Mouse (Mus musculus) large intestine, adult 2 months (tissue): Measurements from ENCODE around the gene Os9. TPM values are rescaled to one million over a fixed set of nuclear protein-coding genes. Genes with fewer than 3 reads are reported as not detected.
"Not testable (repeated sequence)": the region's sequence is repeated elsewhere in the genome, so short reads cannot be mapped to it uniquely, and the experiment has no call there.

Source experiments
- DNase-seq: peaks from one replicate; pipeline ENCODE4 v3.0.0-alpha.2; 2012; ENCODE audit warnings: low read depth, low spot score
- WGBS: fragments of 180-500 bp; shearing (Covaris S2); methylation state at CpG from one replicate; pipeline ENCODE4 v1.1.7; 2018; 5-methylcytosine and 5-hydroxymethylcytosine counted together
- polyA plus RNA-seq: library from polyadenylated mRNA; depleted of rRNA; stranded (reverse); fragments of >200 nt; gene quantifications from 2 replicates; pipeline ENCODE4 v1.2.3, GENCODE M21; 2012

The Os9 gene
- polyA plus RNA-seq, 1 experiment, result 71.3 TPM

DNA sequence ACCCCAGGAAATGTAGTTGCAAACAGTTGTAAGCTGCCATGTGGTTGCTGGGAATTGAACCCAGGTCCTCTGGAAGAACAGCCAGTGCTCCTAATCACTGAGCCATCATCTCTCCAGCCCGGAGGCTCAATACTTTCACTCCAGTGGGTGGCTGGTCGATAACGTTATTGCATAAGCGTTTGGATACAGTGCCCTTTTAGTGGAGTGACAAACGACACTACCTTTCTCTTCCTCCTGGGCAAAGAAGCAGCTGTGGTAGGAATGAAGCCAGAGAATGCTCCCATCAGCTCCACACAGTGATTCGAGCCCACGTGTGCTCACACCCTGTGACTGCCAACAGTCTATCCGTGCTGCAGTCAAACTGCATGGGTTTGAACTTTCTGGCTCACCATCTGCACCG is 49.7 kb downstream of the Os9 start:
- no peak for DNase-seq
- WGBS, result 50% methylated on average over 9 of the region's 9 CpGs

DNA sequence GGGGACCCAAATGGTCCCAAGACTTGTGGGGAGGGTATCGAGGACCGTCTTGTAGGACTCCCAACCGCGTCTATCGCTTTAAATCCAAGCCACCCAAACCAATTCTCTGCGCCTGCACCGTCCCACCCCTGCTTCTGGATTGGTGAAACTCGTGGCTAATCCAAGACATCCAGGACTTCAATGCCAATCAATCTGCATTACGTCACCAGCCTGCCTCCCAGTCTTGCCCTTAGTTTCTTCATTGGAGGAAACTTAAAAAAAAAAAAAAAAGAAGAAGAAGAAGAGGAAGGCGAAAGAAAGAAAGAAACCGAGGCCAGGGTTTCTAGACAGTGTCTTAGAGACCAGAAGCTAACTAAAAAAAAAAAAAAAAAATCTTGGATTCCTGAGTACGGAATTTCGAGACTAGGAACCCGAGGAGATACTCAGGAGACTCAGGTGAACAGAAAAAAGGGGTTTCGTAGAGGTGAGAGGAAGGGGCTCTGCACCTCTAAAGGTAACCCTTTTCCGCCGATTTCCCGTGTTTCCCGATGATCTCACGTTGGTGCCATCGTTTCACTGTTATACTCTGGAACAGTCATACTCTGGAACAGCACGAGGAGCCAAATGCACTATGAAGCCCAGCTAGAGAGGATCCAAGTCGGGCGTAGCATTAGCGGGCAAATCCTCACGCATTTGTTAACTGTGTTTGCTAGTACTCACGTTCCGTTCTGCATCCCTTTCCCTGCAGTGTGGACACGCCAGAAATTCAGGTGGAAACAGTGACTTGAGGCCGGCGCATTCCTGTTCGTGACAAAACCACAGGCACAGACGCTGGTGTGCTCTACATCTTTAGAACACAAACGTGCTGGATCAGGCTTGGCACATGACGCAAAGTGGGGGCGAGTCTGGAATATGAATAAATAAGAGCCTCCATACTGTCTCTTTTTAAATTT is 50.5 kb downstream of the Os9 start, which contains the start of gene Tspan31:
Gene Tspan31, minus strand, starts transcription at position 75 of the 932 bp plus-strand sequence.
- peak; percentile 99 for DNase-seq

DNA sequence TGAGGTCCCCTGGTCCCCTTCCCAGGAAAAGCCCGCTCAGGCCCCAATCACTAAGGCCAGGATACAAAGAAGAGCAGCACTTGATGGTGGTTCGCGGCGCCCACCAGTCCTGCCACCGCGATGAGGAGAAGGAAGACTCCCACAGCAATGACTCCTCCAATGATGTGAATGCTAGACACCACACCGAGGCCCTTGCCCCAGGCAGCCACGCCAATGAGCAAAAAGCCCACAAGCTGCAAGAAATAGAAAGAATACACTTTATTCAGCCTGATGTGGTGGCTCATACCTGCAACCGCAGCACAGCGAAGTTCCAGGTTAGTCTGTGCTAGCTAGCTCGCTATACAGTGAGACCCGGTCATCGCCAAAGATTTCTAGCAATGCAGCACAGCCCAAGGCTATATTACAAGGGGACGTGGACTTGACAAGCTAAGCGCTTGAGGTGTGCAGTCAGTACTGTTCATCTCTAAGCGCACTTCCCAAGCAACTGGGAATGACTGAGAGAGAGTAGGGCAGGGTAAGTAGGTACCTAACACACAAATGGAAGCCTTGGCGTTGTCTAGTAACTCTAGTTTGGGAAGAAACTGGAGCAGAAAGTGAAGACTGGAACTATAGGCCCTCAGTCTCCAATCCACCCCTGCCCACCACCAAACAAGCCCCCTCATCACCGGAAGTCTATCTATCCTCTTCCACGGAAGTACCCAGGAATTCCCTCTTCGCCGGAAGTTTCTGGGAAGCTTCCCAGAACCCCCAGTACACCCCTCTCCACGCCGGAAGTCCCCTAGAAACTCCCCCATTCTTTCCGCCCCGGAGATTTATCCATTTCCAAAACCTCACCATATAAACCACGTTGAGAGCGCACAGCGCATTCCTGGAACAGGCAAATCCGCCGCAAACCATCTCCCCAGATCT is 51.4 kb downstream of the Os9 start:
- WGBS, result 2% methylated on average over 30 of the region's 30 CpGs
- DNase-seq, result no peak

More for the DNA sequence above, 50.5 kb downstream of the Os9 start, which contains the start of gene Tspan31:
- under 1% methylated on average over 36 of the region's 36 CpGs for WGBS

DNA sequence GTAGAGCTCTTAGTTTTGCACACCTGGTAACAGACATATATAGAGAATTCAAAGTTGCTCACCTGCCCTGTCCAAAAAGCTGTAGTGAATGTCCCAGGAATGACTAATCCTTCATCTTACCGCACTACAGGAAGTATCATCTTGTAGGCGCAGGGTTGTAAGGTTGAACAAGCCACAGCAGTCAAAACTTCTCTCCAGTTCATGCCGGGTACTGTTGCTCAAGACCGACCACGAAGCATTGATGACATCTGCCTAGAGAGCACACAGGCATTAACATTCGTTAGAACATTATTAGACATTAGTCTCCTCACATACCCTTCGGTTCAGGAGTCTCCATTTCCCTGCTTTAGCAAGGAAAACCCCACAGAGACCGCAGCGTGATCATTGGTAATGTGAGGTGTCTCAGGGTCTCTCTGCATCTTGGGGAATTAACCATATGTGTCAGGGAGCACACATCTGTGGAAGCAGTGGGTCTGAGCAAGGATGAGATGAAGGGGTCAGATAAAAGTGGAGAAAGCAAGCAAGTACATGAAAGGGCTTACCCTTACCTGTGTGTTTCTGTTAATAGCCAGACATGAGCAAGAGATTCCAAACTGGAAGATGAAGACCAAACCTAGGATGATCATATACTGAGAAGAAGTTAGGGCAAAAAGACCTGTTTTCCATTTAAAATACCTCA is 52.4 kb downstream of the Os9 start:
- WGBS, result 57% methylated on average over 9 of the region's 9 CpGs
- no peak for DNase-seq

DNA sequence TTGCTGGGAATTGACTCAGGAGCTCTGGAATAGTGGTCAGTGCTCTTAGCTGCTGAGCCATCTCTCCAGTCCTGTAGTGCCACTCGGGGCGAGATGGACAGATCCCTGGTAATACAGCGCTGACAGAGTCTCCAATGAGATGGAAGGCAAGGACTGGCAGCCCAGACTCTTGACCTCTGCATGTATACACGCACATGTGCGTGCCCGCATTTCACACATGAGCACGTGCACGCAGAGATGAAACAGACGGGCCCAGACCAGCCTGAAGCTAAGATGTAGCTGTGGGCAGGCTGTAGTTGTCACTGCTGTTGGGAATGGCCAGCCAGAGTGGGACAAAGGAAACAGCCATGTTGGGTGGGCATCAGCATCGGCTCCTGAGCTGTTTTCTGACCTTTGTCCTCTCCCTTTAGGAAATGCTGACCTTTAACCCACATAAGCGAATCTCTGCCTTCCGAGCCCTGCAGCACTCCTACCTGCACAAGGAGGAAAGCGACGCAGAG is 54.4 kb downstream of the Os9 start:
- DNase-seq, result no peak
- 88% methylated on average over 14 of the region's 14 CpGs for whole genome bisulfite sequencing

DNA sequence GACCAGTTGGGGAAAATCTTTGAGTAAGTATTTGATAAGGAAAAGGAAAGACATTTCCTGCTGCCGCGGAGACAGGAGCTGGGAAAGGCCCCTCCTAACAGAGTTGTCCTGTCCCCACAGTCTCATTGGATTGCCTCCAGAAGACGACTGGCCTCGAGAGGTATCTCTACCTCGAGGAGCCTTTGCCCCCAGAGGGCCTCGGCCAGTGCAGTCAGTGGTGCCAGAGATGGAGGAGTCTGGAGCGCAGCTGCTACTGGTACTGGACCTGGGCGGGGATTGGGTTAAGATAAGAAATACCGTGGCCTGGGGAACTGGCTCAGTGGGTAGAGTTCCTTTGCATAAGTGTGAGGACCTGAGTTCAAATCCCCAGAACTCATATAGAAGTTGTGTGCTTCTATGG is 55.0 kb downstream of the Os9 start:
- no peak for DNase-seq
- 59% methylated on average over 9 of the region's 9 CpGs for WGBS

DNA sequence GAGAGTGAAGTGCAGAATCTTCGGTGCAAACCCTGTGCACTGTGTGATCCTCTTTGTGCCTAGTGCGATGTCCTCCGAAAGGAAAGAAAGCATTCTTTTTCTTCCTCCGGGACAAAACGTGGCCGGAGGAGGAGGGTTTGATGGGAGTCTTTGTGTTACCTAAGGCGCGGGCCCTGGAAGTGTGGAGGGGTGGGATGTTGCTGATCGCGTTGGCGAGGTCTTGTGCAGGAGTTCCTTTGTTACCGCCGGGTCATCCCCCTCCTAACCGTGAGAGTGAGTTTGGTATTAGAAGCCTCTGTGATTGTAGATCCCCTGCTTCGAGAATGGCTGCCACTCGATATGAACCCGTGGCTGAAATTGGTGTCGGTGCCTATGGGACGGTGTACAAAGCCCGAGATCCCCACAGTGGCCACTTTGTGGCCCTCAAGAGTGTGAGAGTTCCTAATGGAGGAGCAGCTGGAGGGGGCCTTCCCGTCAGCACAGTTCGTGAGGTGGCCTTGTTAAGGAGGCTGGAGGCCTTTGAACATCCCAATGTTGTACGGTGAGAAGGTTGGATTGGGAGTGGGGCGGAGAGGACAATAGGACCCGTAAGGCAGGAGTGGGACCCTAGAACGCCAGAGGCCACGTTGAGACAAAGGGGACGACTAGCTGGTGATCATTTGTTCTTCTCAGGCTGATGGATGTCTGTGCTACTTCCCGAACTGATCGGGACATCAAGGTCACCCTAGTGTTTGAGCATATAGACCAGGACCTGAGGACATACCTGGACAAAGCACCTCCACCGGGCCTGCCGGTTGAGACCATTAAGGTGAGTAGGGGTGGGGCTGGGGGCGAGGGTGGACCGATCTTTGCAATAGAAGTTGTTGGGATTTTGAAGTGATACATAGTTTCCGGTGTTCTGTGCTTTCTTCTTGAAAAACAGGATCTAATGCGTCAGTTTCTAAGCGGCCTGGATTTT is 56.7 kb downstream of the Os9 start:
- no peak for DNase-seq
- WGBS, result 8% methylated on average over 37 of the region's 37 CpGs

DNA sequence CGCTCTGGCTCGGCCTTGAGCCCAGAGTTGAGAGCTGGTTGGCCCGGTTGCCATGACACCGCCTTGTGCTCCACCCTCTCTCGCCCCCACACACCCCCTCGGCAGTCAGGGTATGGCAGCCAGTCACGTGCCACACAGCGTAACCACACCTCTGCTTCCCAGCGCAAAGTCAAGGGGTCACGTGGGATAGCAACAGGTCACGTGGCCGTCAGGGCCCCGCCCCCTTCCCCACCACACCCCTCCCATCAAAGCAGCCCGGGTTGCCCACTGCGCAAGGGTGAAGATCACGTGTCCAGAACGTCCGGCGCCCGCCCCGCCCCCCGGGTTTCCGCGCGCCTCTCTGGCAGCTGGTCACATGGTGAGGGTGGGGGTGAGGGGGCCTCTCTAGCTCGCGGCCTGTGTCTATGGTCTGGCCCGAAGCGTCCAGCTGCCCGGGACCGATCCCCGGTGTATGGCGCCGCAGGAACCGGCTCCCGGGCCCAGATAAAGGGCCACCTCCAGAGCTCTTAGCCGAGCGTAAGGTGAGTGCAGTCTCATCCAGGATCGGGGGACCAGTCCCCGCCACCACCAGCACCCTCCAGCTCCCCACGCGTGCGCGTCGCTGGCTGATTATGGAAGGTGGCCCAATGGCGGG is 57.6 kb downstream of the Os9 start, which contains the start of gene Cdk4:
Gene Cdk4, plus strand, starts transcription at position 296 of the 634 bp plus-strand sequence.
- WGBS, result under 1% methylated on average over 46 of the region's 46 CpGs
- peak; percentile 81 for DNase-seq

DNA sequence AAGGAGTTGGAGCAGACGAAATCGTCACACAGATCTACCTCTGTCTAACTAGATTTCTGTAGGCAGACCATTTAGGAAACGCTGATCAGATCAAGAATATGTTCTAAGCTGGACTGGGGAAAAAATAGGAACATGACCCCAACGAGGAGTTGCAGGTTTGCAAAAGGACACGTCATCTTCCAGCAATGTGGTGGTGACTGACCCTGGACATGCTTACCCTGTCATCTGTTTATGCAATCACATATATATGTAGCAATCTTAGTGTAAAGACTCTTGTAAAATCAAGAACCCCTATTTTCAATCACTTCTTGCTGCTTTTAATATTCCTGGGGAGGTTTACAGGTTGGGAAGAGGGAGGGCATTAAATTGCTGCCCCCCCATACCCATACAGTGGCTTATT is 58.4 kb downstream of the Os9 start:
- WGBS, result 64% methylated on average over 5 of the region's 5 CpGs
- DNase-seq, result no peak

DNA sequence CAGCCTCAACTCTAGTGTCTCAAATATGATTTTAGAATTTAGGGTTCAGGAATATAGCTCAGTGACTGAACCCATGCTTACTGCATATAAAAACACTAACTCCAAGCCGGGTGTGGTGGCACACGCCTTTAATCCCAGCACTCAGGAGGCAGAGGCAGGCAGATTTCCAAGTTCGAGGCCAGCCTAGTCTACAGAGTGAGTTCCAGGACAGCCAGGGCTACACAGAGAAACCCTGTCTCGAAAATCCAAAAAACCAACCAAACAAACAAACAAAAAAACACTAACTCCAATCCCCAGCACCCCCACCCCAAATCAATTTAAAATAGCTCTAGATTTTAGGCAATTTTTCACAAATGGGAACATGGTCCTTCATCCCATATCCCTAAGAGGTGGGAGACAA is 58.8 kb downstream of the Os9 start:
- WGBS, result 73% methylated on average over 4 of the region's 4 CpGs

DNA sequence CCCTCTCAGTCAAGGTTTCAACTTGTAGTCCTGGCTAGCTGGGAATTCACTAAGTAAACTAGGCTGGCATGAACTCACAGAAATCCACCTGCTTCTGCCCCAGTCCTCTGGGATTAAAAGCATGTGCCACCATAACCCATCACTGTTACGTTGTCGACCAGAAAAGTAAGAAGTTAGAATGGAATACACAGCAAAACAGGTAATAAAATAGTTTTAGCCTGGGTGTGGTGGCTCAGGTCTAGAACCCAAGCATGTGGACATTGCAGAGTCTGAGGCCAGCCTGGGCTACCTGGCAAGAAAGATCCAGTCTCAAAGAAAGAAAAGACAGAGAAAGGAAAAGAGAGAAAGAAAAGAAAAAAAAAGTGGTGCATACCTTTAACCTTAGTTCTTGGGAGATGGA is 59.4 kb downstream of the Os9 start:
- WGBS, result 71% methylated on average over 2 of the region's 2 CpGs
- no peak for DNase-seq

More for the DNA sequence above, 58.8 kb downstream of the Os9 start:
- not testable (repeated sequence) for DNase-seq

DNA sequence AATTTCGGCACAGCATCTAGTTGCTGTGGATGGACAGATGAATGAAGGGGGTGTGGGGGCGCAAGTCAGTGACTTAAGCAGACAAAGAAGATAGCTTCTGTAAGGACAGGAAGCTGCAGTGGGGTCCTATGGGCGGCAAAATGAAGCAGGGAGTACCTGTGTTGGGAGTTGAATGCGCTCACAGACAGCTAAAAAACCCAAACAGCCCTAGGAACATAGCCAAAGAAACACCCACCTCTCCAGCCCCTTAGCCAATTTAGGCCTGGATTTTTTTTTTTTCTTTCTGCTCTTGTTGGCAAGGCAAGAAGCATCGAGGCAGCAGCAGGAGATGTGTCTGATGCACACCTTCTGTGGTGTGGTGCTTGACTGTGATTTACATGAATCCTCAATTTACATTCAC is 59.8 kb downstream of the Os9 start:
- no peak for DNase-seq
- WGBS, result 81% methylated on average over 5 of the region's 5 CpGs

DNA sequence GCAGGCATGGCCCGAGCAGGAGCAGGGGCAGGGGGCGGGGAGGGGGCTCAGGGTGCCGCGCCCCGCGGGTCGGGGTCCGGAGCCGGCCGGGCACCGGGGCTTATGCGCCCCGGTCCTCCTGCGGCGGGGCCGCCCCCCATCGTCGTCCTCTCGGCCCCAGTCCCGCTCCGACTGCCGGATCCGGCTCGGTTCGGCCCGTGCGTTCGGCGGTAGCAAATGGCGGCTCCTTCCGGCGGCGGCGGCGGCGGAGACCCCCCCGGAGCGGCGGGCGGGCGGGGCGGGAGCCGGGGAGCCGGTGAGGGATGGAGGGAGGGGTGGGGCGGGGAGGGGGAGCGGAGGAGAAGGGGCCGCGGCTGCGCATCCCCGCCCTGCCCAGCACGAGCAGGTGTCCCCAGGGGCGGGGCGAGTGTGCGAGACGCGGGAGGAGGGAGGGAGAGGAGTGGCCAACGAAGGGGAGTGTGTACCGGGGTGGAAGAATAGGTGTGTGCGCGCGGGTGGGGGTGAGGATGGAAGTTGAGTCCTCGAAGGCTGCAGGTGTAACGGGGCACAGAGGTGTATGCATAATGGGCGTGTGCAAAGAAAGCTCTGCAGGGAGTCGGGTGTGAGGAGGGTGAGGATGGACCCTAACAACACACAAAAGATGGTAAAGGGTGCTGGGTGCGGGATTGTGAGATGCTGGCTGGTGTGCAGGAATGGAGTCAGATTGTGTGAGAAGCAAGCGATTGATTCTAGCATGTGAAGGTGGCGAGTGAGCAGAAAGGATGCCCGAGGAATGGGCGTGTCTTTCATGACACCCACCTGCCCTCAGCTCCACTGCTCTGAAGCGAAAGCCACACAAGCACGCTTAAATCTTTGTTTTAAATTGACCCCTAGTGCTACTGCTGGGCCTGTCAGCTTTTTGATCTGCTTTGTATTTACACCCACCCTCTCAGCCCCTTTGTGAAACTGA is 60.7 kb downstream of the Os9 start, which contains the start of gene March9:
Gene March9, minus strand, starts transcription at position 217 of the 949 bp plus-strand sequence.
- WGBS, result under 1% methylated on average over 61 of the region's 72 CpGs
- DNase-seq, result peak; percentile 60

DNA sequence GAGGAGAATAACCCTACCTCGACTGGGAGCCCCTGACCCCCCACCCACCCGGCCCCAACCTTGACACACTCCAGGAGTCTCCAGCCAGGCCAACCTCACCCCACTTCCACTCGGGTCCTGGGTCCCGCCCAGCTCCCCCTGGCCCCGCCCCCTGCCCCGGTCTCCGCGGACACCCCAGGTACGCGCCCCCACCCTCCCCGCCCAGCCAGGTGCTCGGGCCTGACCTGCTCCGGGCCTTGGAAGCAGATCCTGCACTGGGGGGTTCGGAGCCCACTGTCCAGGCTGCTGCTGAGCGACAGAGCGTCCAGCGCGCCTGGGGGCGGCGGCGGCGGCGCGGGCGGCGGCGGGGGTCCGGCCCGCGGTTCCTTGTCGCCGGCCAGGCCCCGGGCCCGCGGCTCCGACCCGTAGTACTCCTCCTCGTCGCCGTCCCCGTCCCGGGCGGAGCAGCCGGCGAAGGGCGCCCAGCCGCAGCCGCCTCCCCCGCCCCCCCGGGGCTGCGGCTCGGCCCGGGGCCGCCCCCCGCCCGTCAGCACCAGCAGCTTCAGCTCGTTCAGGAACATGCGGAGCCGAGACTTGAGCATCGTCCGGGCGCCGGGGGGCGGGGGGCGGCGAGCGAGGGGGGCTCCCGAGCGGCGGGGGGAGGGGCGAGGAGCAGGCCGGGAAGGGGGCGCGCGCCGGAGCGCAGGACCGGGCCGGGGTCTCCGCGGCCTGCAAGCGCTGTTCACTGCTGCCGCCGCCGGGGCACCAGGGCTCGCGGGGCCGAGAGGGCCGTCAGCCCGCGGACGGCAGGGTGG is 61.6 kb downstream of the Os9 start:
- DNase-seq, result no peak
- 2% methylated on average over 75 of the region's 92 CpGs for WGBS

DNA sequence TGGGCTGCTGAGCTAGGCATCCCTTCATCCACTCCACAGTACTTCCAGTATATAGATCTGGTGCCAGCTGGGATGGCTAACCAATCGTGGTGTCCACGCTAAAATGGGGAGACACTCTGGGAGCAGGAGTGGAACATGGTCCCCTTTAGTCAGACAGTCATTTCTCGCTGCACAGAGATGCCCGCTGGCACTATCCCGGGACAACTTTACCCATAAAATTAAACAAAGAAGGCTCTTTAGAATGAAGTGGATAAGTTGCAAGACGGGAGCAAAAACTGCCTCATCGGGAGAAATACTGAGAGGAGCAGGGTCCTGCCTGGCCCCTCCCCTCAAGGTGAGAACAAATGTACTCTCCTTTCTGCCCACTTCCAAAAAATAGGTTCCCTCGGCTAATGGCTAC is 62.2 kb downstream of the Os9 start:
- 2% methylated on average over 8 of the region's 8 CpGs for WGBS
- DNase-seq, result no peak

DNA sequence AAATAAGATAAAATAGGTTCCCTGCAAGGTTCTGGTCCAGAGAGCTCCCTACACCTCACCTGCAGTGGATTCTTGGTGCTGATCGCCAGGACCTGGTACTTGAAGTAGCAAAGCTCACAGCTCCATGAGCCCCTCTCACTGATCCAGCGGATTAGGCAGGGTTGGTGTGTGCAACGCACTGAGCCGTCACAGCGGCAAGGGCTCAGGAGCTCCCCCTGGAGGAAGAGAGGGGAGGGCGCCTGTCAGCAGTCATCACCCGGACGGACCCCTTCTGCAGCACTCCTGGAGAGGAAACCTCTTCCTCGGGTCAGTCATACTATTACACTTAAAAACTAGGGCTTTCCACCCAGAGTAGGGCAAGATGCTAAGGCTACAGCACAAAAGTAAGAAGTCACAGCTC is 62.8 kb downstream of the Os9 start:
- DNase-seq, result no peak
- WGBS, result 2% methylated on average over 9 of the region's 9 CpGs
